Mouse (Mus musculus) heart, embryonic 10.5 days (tissue): ENCODE results near the gene Nf2. TPM values are rescaled to one million over a fixed set of nuclear protein-coding genes. Genes with fewer than 3 reads are reported as not detected.

Experiments used
- DNase-seq: peaks from one replicate; pipeline ENCODE4 v3.0.0-alpha.2; 2017; ENCODE audit warnings: low spot score
- H3K27ac ChIP-seq: fragments of 300-500 bp; sonication (generic); 2 replicates; pipeline ENCODE4 v1.5.1; 2016; ENCODE audit warnings: mild to moderate bottlenecking
- H3K27me3 ChIP-seq: fragments of 300-500 bp; sonication (generic); 2 replicates; pipeline ENCODE4 v1.6.1; 2016; ENCODE audit warnings: mild to moderate bottlenecking; ENCODE audit not compliant: poor library complexity, insufficient read depth, severe bottlenecking
- H3K36me3 ChIP-seq: fragments of 300-500 bp; sonication (generic); 2 replicates; pipeline ENCODE4 v1.6.1; 2016; ENCODE audit warnings: mild to moderate bottlenecking, moderate library complexity
- H3K4me1 ChIP-seq: fragments of 300-500 bp; sonication (generic); 2 replicates; pipeline ENCODE4 v1.6.1; 2016; ENCODE audit warnings: mild to moderate bottlenecking
- H3K4me3 ChIP-seq: fragments of 300-500 bp; sonication (generic); 2 replicates; pipeline ENCODE4 v1.5.1; 2016; ENCODE audit warnings: mild to moderate bottlenecking, moderate library complexity
- H3K9me3 ChIP-seq: fragments of 300-500 bp; sonication (generic); 2 replicates; pipeline ENCODE4 v1.6.1; 2016; ENCODE audit warnings: mild to moderate bottlenecking, moderate library complexity
- WGBS: fragments of 180-500 bp; shearing (Covaris S2); methylation state at CpG from one replicate; pipeline ENCODE4 v1.1.7; 2016; 5-methylcytosine and 5-hydroxymethylcytosine counted together
- polyA plus RNA-seq: library from polyadenylated mRNA; unstranded; fragments of >200 nt; fragmentation: Nextera tagmentation; extraction: Ambion mirVana; gene quantifications from 2 replicates; pipeline ENCODE4 v1.2.1, GENCODE M21; 2016

Gene Nf2
- polyA plus RNA-seq, 1 experiment from 2014 or later = 43.2 TPM

GRCm38 (mm10) chr11:4860986-4861385 is 11.7 kb upstream of the Nf2 start:
- H3K27ac ChIP-seq = no peak overlapping the region
- 42% methylated on average over 1 of the region's 1 CpGs for WGBS
- H3K4me1 ChIP-seq = no peaks in the 10 kb centered on the region
- H3K9me3 ChIP-seq = no peaks in the 10 kb centered on the region
- no peak overlapping the region for H3K4me3 ChIP-seq
- DNase-seq = no peak
- H3K27me3 ChIP-seq = no peaks in the 10 kb centered on the region
- no peaks in the 10 kb centered on the region for H3K36me3 ChIP-seq

- no peak for DNase-seq
- WGBS = 55% methylated on average over 2 of the region's 2 CpGs
- H3K4me1 ChIP-seq = no peaks in the 10 kb centered on the region
- H3K36me3 ChIP-seq = no peaks in the 10 kb centered on the region
- no peaks in the 10 kb centered on the region for H3K9me3 ChIP-seq
- H3K27ac ChIP-seq = no peak overlapping the region
- no peaks in the 10 kb centered on the region for H3K27me3 ChIP-seq
- no peak overlapping the region for H3K4me3 ChIP-seq
Measured at GRCm38 (mm10) chr11:4858416-4858815, 9.1 kb upstream of the Nf2 start.

- no peaks in the 10 kb centered on the region for H3K4me1 ChIP-seq
Measured at GRCm38 (mm10) chr11:4854181-4854580, 4.8 kb upstream of the Nf2 start.

GRCm38 (mm10) chr11:4853021-4853420 is 3.7 kb upstream of the Nf2 start:
- no peak overlapping the region for H3K4me3 ChIP-seq
- peaks cover 2% of the 10 kb centered on the region; the same call in 1 of the 2 replicates for H3K4me1 ChIP-seq
- DNase-seq = no peak
- H3K27me3 ChIP-seq = no peaks in the 10 kb centered on the region
- no peaks in the 10 kb centered on the region for H3K36me3 ChIP-seq
- no peak overlapping the region for H3K27ac ChIP-seq
- H3K9me3 ChIP-seq = no peaks in the 10 kb centered on the region

More at GRCm38 (mm10) chr11:4854181-4854580, 4.8 kb upstream of the Nf2 start:
- H3K9me3 ChIP-seq = no peaks in the 10 kb centered on the region
- H3K4me3 ChIP-seq = no peak overlapping the region
- no peaks in the 10 kb centered on the region for H3K27me3 ChIP-seq
- H3K36me3 ChIP-seq = no peaks in the 10 kb centered on the region
- WGBS = 94% methylated on average over 5 of the region's 5 CpGs
- DNase-seq = no peak
- no peak overlapping the region for H3K27ac ChIP-seq

- Histone ChIP-seq H3K36me3 (no peaks in the 10 kb centered on the region), H3K27ac (no peak overlapping the region), H3K9me3 (no peaks in the 10 kb centered on the region), H3K27me3 (no peaks in the 10 kb centered on the region), H3K4me1 (peaks cover 5% of the 10 kb centered on the region; the same call in 1 of the 2 replicates), H3K4me3 (0 out of 2 replicates have a peak overlapping the region, but pooled peaks have one; percentile 99)
- no peak for DNase-seq
- WGBS = 92% methylated on average over 2 of the region's 2 CpGs
Measured at GRCm38 (mm10) chr11:4850404-4850803, 1.1 kb upstream of the Nf2 start.

GRCm38 (mm10) chr11:4848483-4849248 is 670 bp downstream of the Nf2 start:
- Histone ChIP-seq H3K9me3 (no peaks in the 10 kb centered on the region), H3K4me1 (peaks cover 5% of the 10 kb centered on the region; the same call in 1 of the 2 replicates), H3K27me3 (no peaks in the 10 kb centered on the region), H3K27ac (peak overlapping the region; percentile 99), H3K36me3 (no peaks in the 10 kb centered on the region), H3K4me3 (peak overlapping the region; percentile 99)
- under 1% methylated on average over 50 of the region's 50 CpGs for WGBS
- peak; percentile 85 for DNase-seq

- H3K36me3 ChIP-seq = no peaks in the 10 kb centered on the region
- no peaks in the 10 kb centered on the region for H3K4me1 ChIP-seq
- no peak overlapping the region for H3K4me3 ChIP-seq
- H3K27me3 ChIP-seq = no peaks in the 10 kb centered on the region
- 83% methylated on average over 3 of the region's 3 CpGs for WGBS
- H3K9me3 ChIP-seq = no peaks in the 10 kb centered on the region
- no peak for DNase-seq
- no peak overlapping the region for H3K27ac ChIP-seq
Measured at GRCm38 (mm10) chr11:4840942-4841526, 8.3 kb downstream of the Nf2 start.

GRCm38 (mm10) chr11:4838235-4838634 is 11.1 kb downstream of the Nf2 start:
- WGBS = 92% methylated on average over 1 of the region's 1 CpGs
- Histone ChIP-seq H3K27me3 (no peaks in the 10 kb centered on the region), H3K9me3 (no peaks in the 10 kb centered on the region), H3K36me3 (no peaks in the 10 kb centered on the region), H3K4me1 (peaks cover 5% of the 10 kb centered on the region), H3K27ac (no peak overlapping the region), H3K4me3 (no peak overlapping the region)
- DNase-seq = no peak

GRCm38 (mm10) chr11:4837342-4837741 is 12.0 kb downstream of the Nf2 start:
- Histone ChIP-seq H3K9me3 (no peaks in the 10 kb centered on the region), H3K4me3 (no peak overlapping the region), H3K27me3 (no peaks in the 10 kb centered on the region), H3K27ac (no peak overlapping the region), H3K36me3 (no peaks in the 10 kb centered on the region), H3K4me1 (peaks cover 5% of the 10 kb centered on the region)
- WGBS = 78% methylated on average over 5 of the region's 5 CpGs
- DNase-seq = no peak

- no peak for DNase-seq
- 63% methylated on average over 6 of the region's 6 CpGs for WGBS
- Histone ChIP-seq H3K4me1 (peaks cover 5% of the 10 kb centered on the region), H3K9me3 (no peaks in the 10 kb centered on the region), H3K36me3 (no peaks in the 10 kb centered on the region), H3K27ac (no peak overlapping the region), H3K4me3 (no peak overlapping the region), H3K27me3 (no peaks in the 10 kb centered on the region)
Measured at GRCm38 (mm10) chr11:4836755-4837154, 12.6 kb downstream of the Nf2 start.

GRCm38 (mm10) chr11:4835436-4835835 is 13.9 kb downstream of the Nf2 start:
- H3K36me3 ChIP-seq = no peaks in the 10 kb centered on the region
- H3K27me3 ChIP-seq = no peaks in the 10 kb centered on the region
- H3K4me1 ChIP-seq = peaks cover 5% of the 10 kb centered on the region
- no peak overlapping the region for H3K27ac ChIP-seq
- 75% methylated on average over 6 of the region's 6 CpGs for WGBS
- DNase-seq = no peak
- no peak overlapping the region for H3K4me3 ChIP-seq
- H3K9me3 ChIP-seq = no peaks in the 10 kb centered on the region

GRCm38 (mm10) chr11:4833295-4833939 is 15.9 kb downstream of the Nf2 start:
- H3K4me3 ChIP-seq = no peak overlapping the region
- H3K9me3 ChIP-seq = no peaks in the 10 kb centered on the region
- no peaks in the 10 kb centered on the region for H3K36me3 ChIP-seq
- no peak overlapping the region for H3K27ac ChIP-seq
- H3K27me3 ChIP-seq = no peaks in the 10 kb centered on the region
- WGBS = 75% methylated on average over 3 of the region's 3 CpGs
- peaks cover 9% of the 10 kb centered on the region for H3K4me1 ChIP-seq
- DNase-seq = no peak

- Histone ChIP-seq H3K4me1 (peaks cover 16% of the 10 kb centered on the region), H3K36me3 (no peaks in the 10 kb centered on the region), H3K9me3 (no peaks in the 10 kb centered on the region), H3K27me3 (no peaks in the 10 kb centered on the region), H3K27ac (no peak overlapping the region), H3K4me3 (no peak overlapping the region)
- no peak for DNase-seq
Measured at GRCm38 (mm10) chr11:4831066-4831465, 18.3 kb downstream of the Nf2 start.
